Mouse (Mus musculus): Measurements from ENCODE around the gene Rad21l.
"Not testable (repeated sequence)": the region's sequence is repeated elsewhere in the genome, so short reads cannot be mapped to it uniquely, and the experiment has no call there.

Gene Rad21l

GRCm38 (mm10) chr2:151628011-151628410, 40.3 kb downstream of the Rad21l start:
- no peak for DNase-seq (ENCODE audit: low spot score in 2 of 2)

- no peak for DNase-seq (ENCODE audit: low spot score in 2 of 2)
Measured at GRCm38 (mm10) chr2:151626296-151626695, 42.0 kb downstream of the Rad21l start.

- no peak for DNase-seq (ENCODE audit: low spot score in 2 of 2)
Measured at GRCm38 (mm10) chr2:151623776-151624175, 44.6 kb downstream of the Rad21l start.

GRCm38 (mm10) chr2:151616551-151617329, 51.6 kb downstream of the Rad21l start:
- DNase-seq (ENCODE audit: low spot score in 2 of 2), result no peak

GRCm38 (mm10) chr2:151615779-151616178, 52.6 kb downstream of the Rad21l start:
- not testable (repeated sequence) for DNase-seq (ENCODE audit: low spot score in 2 of 2)

- no peak for DNase-seq (ENCODE audit: low spot score in 2 of 2)
Measured at GRCm38 (mm10) chr2:151609974-151610373, 58.4 kb downstream of the Rad21l start.

GRCm38 (mm10) chr2:151608435-151608834, 59.9 kb downstream of the Rad21l start:
- no peak for DNase-seq (ENCODE audit: low spot score in 2 of 2)

- no peak for DNase-seq (ENCODE audit: low spot score in 2 of 2)
Measured at GRCm38 (mm10) chr2:151605437-151605987, 62.8 kb downstream of the Rad21l start.

- no peak for DNase-seq (ENCODE audit: low spot score in 2 of 2)
Measured at GRCm38 (mm10) chr2:151603630-151604029, 64.7 kb downstream of the Rad21l start.

GRCm38 (mm10) chr2:151602106-151602505, 66.2 kb downstream of the Rad21l start:
- DNase-seq (ENCODE audit: low spot score in 2 of 2), result no peak

- DNase-seq (ENCODE audit: low spot score in 2 of 2), result no peak
Measured at GRCm38 (mm10) chr2:151598068-151598467, 70.3 kb downstream of the Rad21l start.
